In the genomic region with DNA sequence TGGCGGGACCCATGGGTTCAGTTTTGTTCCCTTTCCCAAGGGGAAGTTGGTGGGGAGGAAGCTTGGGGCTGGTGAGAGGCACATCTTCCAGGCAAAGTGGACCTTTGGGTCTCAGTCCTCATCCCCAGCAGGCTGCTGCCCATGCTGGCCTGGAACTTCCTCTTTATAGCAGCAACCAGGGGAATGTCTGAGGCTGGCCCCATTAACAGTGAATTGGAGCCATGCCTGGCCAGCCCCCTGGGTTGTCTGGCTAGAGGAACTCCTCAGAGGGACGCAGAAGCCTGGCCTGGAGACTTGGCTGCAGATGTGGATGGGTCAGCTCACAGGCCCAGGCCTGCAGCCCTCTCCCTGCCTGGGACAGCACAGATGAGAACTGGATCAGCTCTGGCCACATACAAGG, we compare ENCODE assay signal across 1 mouse cellular context.
TF ChIP-seq lines count a peak whose summit lies in the region.

No protein-coding gene starts in this region.

TF ChIP-seq in MEL, 35 proteins besides CTCF, POLR2A, EP300 and RAD21:
- TF ChIP-seq GATA1 (IDR thresholded peaks at IDR 0.05; ENCODE audit: low read depth, low read length) = no peak
- TF ChIP-seq CHD2 (IDR thresholded peaks at IDR 0.05; ENCODE audit: low read length) = no peak
- no peak for TF ChIP-seq ETS1 (IDR thresholded peaks at IDR 0.05; ENCODE audit: low read depth, low read length)
- no peak for TF ChIP-seq KAT2A (conservative IDR thresholded peaks at IDR 0.05; ENCODE audit: low read depth, low read length)
- TF ChIP-seq POLR2AphosphoS5 (IDR thresholded peaks at IDR 0.05; ENCODE audit: borderline replicate concordance, low read depth, low read length) = no peak
- no peak for TF ChIP-seq TCF12 (IDR thresholded peaks at IDR 0.05; ENCODE audit: low read depth, low read length)
- no peak for TF ChIP-seq SIN3A (IDR thresholded peaks at IDR 0.05; ENCODE audit: low read length)
- no peak for TF ChIP-seq GABPA (IDR thresholded peaks at IDR 0.05; ENCODE audit: low read depth, low read length)
- no peak for TF ChIP-seq MYB (IDR thresholded peaks at IDR 0.05; ENCODE audit: low read depth, low read length)
- no peak for TF ChIP-seq NELFE (IDR thresholded peaks at IDR 0.05; ENCODE audit: low read depth, low read length)
- no peak for TF ChIP-seq MEF2A (IDR thresholded peaks at IDR 0.05; ENCODE audit: extremely low read depth, insufficient replicate concordance, low read depth, low read length, poor library complexity, severe bottlenecking)
- TF ChIP-seq USF2 (IDR thresholded peaks at IDR 0.05; ENCODE audit: borderline replicate concordance in 1 of 2, insufficient read depth in 1 of 2, low read depth in 1 of 2, low read length in 2 of 2) = no peak
